Mouse (Mus musculus): ENCODE results near the gene Psg16.

The Psg16 gene

GRCm38 (mm10) chr7:17073904-17074615 is at the start of gene Psg16:
Psg16 (plus strand) TSS chr7:17074040.
- peak; percentile 41 to 52 for DNase-seq (ENCODE audit: low spot score in 2 of 2)

GRCm38 (mm10) chr7:17024141-17024540 is 49.7 kb upstream of the Psg16 start:
- DNase-seq (ENCODE audit: low spot score in 2 of 2), result no peak

- DNase-seq (ENCODE audit: low spot score in 2 of 2), result no peak
These were observed 48.9 kb upstream of the Psg16 start for GRCm38 (mm10) chr7:17024814-17025504.

GRCm38 (mm10) chr7:17025505-17025894 is 48.3 kb upstream of the Psg16 start:
- no peak for DNase-seq (ENCODE audit: low spot score in 2 of 2)

GRCm38 (mm10) chr7:17025896-17026622 is 47.8 kb upstream of the Psg16 start:
- DNase-seq (ENCODE audit: low spot score in 2 of 2), result no peak

- DNase-seq (ENCODE audit: low spot score in 2 of 2), result no peak
These were observed 46.9 kb upstream of the Psg16 start for GRCm38 (mm10) chr7:17026710-17027587.

- DNase-seq (ENCODE audit: low spot score in 2 of 2), result peak; percentile 85 to 92
These were observed 46.1 kb upstream of the Psg16 start, which contains the start of gene Ppp5c for GRCm38 (mm10) chr7:17027588-17028343. Ppp5c (minus strand) TSS chr7:17027924.

- DNase-seq (ENCODE audit: low spot score in 2 of 2), result no peak
These were observed 44.9 kb upstream of the Psg16 start for GRCm38 (mm10) chr7:17028923-17029322.

- DNase-seq (ENCODE audit: low spot score in 2 of 2), result no peak
These were observed 43.6 kb upstream of the Psg16 start for GRCm38 (mm10) chr7:17030239-17030638.

- DNase-seq (ENCODE audit: low spot score in 2 of 2), result no peak
These were observed 35.7 kb upstream of the Psg16 start for GRCm38 (mm10) chr7:17038018-17038695.

GRCm38 (mm10) chr7:17039373-17039772 is 34.5 kb upstream of the Psg16 start:
- DNase-seq (ENCODE audit: low spot score in 2 of 2), result no peak

- DNase-seq (ENCODE audit: low spot score in 2 of 2), result no peak
These were observed 28.1 kb upstream of the Psg16 start for GRCm38 (mm10) chr7:17045743-17046142.

- DNase-seq (ENCODE audit: low spot score in 2 of 2), result no peak
These were observed 26.7 kb upstream of the Psg16 start for GRCm38 (mm10) chr7:17047041-17047682.

GRCm38 (mm10) chr7:17048431-17049190 is 25.2 kb upstream of the Psg16 start:
- no peak for DNase-seq (ENCODE audit: low spot score in 2 of 2)

GRCm38 (mm10) chr7:17050491-17050890 is 23.3 kb upstream of the Psg16 start:
- DNase-seq (ENCODE audit: low spot score in 2 of 2), result no peak

GRCm38 (mm10) chr7:17050933-17051594 is 22.8 kb upstream of the Psg16 start:
- DNase-seq (ENCODE audit: low spot score in 2 of 2), result no peak

- peak in 1 of 2 experiments; percentile 6 for DNase-seq (ENCODE audit: low spot score in 2 of 2)
These were observed 19.4 kb upstream of the Psg16 start for GRCm38 (mm10) chr7:17054325-17054989.

Measured in frontal cortex, postnatal 10 days (tissue).